Mouse (Mus musculus) liver, postnatal 0 days (tissue): Measurements from ENCODE around the gene Adam22.

Experiments used
- CTCF ChIP-seq: sonication (generic); IDR thresholded peaks from 2 replicates; pipeline ENCODE4 v1.5.1; 2016; ENCODE audit warnings: antibody characterized with exemption, low read depth
- EP300 ChIP-seq: IDR thresholded peaks from 2 replicates; pipeline ENCODE4 v1.6.1; 2016; ENCODE audit warnings: antibody characterized with exemption, low read depth, mild to moderate bottlenecking

- TF ChIP-seq CTCF (no peak), EP300 (no peak)
Observed at GRCm38 (mm10) chr5:8291496-8291895, 76.5 kb downstream of the Adam22 start.
